Mouse (Mus musculus) midbrain, embryonic 16.5 days (tissue): ENCODE measurements around the gene Ugt1a8. TPM values are rescaled to one million over a fixed set of nuclear protein-coding genes. Genes with fewer than 3 reads are reported as not detected.

Experiments
- ATAC-seq: fragments of 200-750 bp; cut with Nextera tagmentation; 2 replicates; pipeline ENCODE4 v1.8.0; 2017; ENCODE audit warnings: moderate TSS enrichment
- H3K27ac ChIP-seq: fragments of 300-500 bp; sonication (generic); 2 replicates; pipeline ENCODE4 v1.5.1; 2014; ENCODE audit warnings: mild to moderate bottlenecking, low read length, mixed read lengths
- H3K27me3 ChIP-seq: fragments of 300-500 bp; sonication (generic); 2 replicates; pipeline ENCODE4 v1.6.1; 2014; ENCODE audit warnings: low read depth, low read length, mixed read lengths; ENCODE audit not compliant: control insufficient read depth, insufficient read depth
- H3K36me3 ChIP-seq: fragments of 300-500 bp; sonication (generic); 2 replicates; pipeline ENCODE4 v1.6.1; 2014; ENCODE audit warnings: mild to moderate bottlenecking, low read length, moderate library complexity, mixed read lengths; ENCODE audit not compliant: control insufficient read depth, insufficient read depth
- H3K4me1 ChIP-seq: fragments of 300-500 bp; sonication (generic); 2 replicates; pipeline ENCODE4 v1.6.1; 2014; ENCODE audit warnings: mild to moderate bottlenecking, low read length, mixed read lengths; ENCODE audit not compliant: control insufficient read depth, insufficient read depth
- H3K4me2 ChIP-seq: fragments of 300-500 bp; sonication (generic); 2 replicates; pipeline ENCODE4 v1.6.1; 2014; ENCODE audit warnings: mild to moderate bottlenecking, low read length, mixed read lengths
- H3K4me3 ChIP-seq: fragments of 300-500 bp; sonication (generic); 2 replicates; pipeline ENCODE4 v1.5.1; 2014; ENCODE audit warnings: low read depth, mild to moderate bottlenecking, low read length, moderate library complexity, mixed read lengths
- H3K9ac ChIP-seq: fragments of 300-500 bp; sonication (generic); 2 replicates; pipeline ENCODE4 v1.6.1; 2014; ENCODE audit warnings: low read depth, low read length, mixed read lengths
- H3K9me3 ChIP-seq: fragments of 300-500 bp; sonication (generic); replicated peaks from 2 replicates; pipeline ENCODE4 v1.6.1; 2014; ENCODE audit warnings: mild to moderate bottlenecking, low read length, mixed read lengths; ENCODE audit not compliant: control insufficient read depth, poor library complexity, severe bottlenecking
- WGBS: fragments of 180-500 bp; shearing (Covaris S2); extraction: QIAGEN DNeasy Blood & Tissue Kit; methylation state at CpG from one replicate; pipeline ENCODE4 v1.1.7; 2014; 5-methylcytosine and 5-hydroxymethylcytosine counted together
- polyA plus RNA-seq: library from polyadenylated mRNA; unstranded; fragments of >200 nt; fragmentation: Nextera tagmentation; extraction: Ambion mirVana; gene quantifications from 2 replicates; pipeline ENCODE4 v1.2.1, GENCODE M21; 2015

The Ugt1a8 gene
- polyA plus RNA-seq, 1 experiment from 2014 or later, result not detected

DNA sequence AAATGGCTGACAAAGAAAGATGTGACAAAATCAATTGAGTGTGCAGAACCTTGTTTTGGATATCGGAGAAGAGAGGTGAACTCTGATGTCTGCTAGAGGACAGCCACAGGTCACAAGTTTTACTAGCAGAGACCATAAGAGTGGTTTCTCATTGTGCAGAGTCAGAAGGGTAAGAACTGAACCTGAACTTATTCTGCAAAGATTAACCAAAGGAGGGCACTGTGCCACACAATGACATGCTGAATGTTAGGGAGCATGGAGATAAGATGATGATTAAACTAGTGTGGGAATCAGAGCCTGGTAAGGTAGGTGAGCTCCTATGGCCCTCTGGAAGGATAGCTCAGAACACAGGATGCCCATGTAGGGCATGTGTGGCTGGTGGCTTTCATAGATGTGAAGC is 108.1 kb downstream of the Ugt1a8 start:
- H3K9ac ChIP-seq, result no peak overlapping the region
- no peaks in the 10 kb centered on the region for H3K36me3 ChIP-seq
- no peak overlapping the region for H3K27ac ChIP-seq
- no peak overlapping the region for H3K4me3 ChIP-seq
- no peaks in the 10 kb centered on the region for H3K9me3 ChIP-seq
- ATAC-seq, result no peak
- H3K4me1 ChIP-seq, result no peaks in the 10 kb centered on the region
- WGBS, result 89% methylated on average over 1 of the region's 1 CpGs
- H3K4me2 ChIP-seq, result no peak overlapping the region
- H3K27me3 ChIP-seq, result no peaks in the 10 kb centered on the region

DNA sequence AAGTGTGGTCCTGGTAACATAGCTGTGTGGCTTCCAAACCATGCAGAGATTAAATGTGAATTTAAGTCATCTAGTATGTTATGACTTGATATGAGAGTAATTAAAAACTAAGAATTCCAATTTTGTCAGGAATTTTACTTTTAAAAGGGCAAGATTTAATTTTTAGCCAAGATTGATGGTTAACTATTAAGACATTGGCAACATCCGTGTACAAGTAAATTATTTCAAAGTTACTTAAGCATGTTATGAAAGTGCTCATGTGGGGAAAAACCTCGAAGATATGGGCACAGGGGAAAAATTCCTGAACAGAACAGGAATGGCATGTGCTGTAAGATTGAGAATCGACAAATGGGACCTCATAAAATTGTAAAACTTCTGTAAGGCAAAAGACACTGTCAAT is 109.8 kb downstream of the Ugt1a8 start:
- Histone ChIP-seq H3K4me3 (no peak overlapping the region), H3K4me1 (no peaks in the 10 kb centered on the region), H3K4me2 (no peak overlapping the region), H3K9ac (no peak overlapping the region), H3K27me3 (no peaks in the 10 kb centered on the region), H3K36me3 (no peaks in the 10 kb centered on the region), H3K9me3 (no peaks in the 10 kb centered on the region), H3K27ac (no peak overlapping the region)
- WGBS, result 74% methylated on average over 3 of the region's 3 CpGs
- ATAC-seq, result no peak

DNA sequence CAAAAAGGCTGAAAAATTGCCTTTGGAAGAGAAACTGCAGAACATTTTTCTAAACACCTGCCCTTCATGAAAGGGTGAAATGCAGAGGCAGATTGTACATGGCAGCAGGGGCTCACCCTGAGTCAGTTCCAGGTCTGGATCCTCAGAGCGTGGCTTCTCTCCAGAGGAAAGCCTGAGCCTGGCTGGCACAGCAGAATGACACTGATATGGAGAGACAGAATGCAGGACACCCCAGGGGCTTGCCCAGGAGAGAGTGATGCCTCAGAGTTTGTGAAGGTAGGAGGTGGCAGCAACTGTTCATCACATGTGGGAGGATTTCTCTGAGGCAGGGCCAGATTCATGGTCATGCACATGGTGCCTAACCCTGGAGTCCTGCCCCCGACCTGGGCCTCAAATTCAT is 112.4 kb downstream of the Ugt1a8 start:
- H3K9me3 ChIP-seq, result peaks cover 5% of the 10 kb centered on the region; the same call in 1 of the 2 replicates
- no peak for ATAC-seq
- WGBS, result 80% methylated on average over 2 of the region's 2 CpGs

DNA sequence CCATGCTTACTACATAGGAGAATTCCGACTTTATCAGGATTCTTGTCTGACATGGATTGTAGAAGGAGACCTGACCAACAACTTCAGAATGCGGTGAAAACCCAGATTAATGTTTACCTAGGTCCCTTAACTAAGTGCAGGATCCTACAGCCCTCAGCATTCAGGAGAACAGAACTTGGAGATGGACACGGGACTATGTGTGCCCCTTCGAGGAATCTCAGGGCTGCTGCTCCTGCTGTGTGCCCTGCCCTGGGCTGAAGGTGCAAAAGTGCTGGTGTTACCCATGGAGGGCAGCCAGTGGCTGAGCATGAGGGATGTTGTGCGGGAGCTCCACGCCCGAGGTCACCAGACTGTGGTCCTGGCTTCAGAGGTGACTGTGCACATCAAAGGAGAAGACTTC is 112.8 kb downstream of the Ugt1a8 start, which contains the start of gene Ugt1a2:
TSS of gene Ugt1a2 (plus strand) at position 146 of the 400 bp plus-strand sequence.
- 85% methylated on average over 7 of the region's 7 CpGs for WGBS
- H3K4me1 ChIP-seq, result no peaks in the 10 kb centered on the region; the same call in 1 of the 2 replicates

More for the DNA sequence above, 112.4 kb downstream of the Ugt1a8 start:
- Histone ChIP-seq H3K27me3 (no peaks in the 10 kb centered on the region), H3K4me1 (no peaks in the 10 kb centered on the region), H3K36me3 (no peaks in the 10 kb centered on the region), H3K27ac (no peak overlapping the region), H3K4me3 (no peak overlapping the region), H3K4me2 (no peak overlapping the region), H3K9ac (no peak overlapping the region)

DNA sequence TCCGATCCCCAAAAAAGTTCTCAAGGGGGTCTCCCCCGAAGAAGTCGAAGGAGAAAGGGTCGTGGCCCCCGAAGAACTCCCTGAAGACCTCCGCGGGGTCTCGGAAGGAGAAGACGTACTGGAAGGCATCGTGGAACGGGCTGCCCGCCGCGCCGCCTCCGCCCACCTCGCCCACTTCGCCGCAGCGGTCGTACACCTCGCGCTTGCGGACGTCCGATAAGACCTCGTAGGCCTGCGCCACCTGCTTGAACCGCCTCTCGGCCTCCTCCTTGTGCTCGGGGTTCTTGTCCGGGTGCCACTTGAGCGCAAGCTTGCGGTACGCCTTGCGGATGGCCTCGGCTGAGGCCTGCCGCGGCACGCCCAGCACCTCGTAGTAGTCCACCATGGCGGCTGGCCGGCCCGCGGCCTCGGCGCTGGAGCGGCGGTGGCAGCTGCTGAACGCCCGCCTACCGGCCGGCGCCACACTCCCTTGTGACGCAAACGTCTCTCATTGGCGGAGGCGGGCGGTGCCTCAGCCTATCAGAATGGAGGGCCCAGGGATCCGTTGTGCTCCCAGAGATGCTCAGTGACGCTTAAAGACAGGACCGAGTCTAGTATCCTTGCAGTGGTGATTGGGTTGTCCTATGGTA is 117.8 kb downstream of the Ugt1a8 start, which contains the start of gene Dnajb3:
TSS of gene Dnajb3 (minus strand) at position 489 of the 629 bp plus-strand sequence.
- Histone ChIP-seq H3K4me2 (peak within 1 kb of the TSS; percentile 69), H3K27me3 (no peaks in the 10 kb centered on the region), H3K9me3 (peaks cover 5% of the 10 kb centered on the region; the same call in 1 of the 2 replicates), H3K4me3 (peak within 1 kb of the TSS; percentile 53), H3K27ac (peak within 1 kb of the TSS; percentile 50), H3K36me3 (no peaks in the 10 kb centered on the region), H3K9ac (peak within 1 kb of the TSS; percentile 74), H3K4me1 (peaks cover 2% of the 10 kb centered on the region; the same call in 1 of the 2 replicates)
- WGBS, result 6% methylated on average over 59 of the region's 62 CpGs
- peak; percentile 100 for ATAC-seq

More for the DNA sequence above, 112.8 kb downstream of the Ugt1a8 start, which contains the start of gene Ugt1a2:
- no peak within 1 kb of the TSS for H3K4me3 ChIP-seq
- H3K4me2 ChIP-seq, result no peak within 1 kb of the TSS
- ATAC-seq, result no peak
- no peak within 1 kb of the TSS for H3K9ac ChIP-seq
- no peaks in the 10 kb centered on the region for H3K36me3 ChIP-seq
- no peaks in the 10 kb centered on the region for H3K27me3 ChIP-seq
- no peak within 1 kb of the TSS for H3K27ac ChIP-seq
- peaks cover 5% of the 10 kb centered on the region; the same call in 1 of the 2 replicates for H3K9me3 ChIP-seq

DNA sequence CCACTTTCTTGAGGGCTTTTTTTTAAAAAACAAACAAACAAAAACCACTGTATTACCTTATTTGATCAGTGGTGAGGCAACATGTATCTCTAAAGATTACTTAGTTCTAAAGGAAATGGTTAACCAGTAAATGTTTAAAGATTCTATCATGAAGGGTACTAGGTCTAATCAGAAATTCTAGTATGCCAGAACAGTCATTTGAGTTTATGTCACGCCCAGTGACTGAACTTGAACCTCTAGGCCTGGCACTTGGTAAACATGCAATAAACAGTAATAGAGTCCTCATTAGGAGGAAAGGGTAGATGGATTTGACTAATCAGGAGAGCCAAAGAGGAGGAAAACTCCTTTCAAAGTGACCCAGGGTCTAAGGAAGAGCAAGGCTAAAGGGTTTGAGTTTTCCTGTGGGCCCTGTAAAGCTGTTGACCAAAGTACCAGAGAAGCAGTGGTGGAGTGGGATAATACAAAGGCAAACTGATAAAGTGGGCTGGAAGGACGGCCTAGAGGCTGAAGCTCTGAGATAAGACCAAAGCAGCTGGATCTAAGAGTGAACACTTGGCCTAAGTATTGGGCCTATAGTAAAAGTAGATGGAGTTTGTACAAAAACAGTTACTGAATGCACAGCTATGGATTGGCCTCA is 119.3 kb downstream of the Ugt1a8 start:
- Histone ChIP-seq H3K27me3 (no peaks in the 10 kb centered on the region), H3K4me1 (peaks cover 2% of the 10 kb centered on the region; the same call in 1 of the 2 replicates), H3K9ac (no peak overlapping the region), H3K4me3 (no peak overlapping the region), H3K36me3 (no peaks in the 10 kb centered on the region), H3K9me3 (peaks cover 13% of the 10 kb centered on the region), H3K27ac (no peak overlapping the region), H3K4me2 (no peak overlapping the region)
- no peak for ATAC-seq
- whole genome bisulfite sequencing, result 84% methylated on average over 2 of the region's 2 CpGs

DNA sequence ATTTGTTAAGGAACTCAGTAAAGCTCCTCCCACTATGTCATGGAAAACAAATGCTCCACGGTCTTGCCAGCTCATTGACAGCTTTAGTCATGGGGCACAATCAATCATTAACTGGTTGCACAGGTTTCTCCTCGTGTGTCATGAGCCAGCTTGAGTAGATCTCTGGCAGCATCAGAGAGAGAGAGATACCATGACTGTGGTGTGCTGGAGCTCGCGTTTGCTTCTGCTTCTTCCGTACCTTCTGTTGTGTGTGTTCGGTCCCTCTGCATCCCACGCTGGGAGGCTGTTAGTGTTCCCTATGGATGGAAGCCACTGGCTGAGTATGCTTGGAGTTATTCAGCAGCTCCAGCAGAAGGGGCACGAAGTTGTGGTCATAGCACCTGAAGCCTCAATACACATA is 124.2 kb downstream of the Ugt1a8 start, which contains the start of gene Ugt1a1:
TSS of gene Ugt1a1 (plus strand) at position 148 of the 400 bp plus-strand sequence.
- Histone ChIP-seq H3K36me3 (no peaks in the 10 kb centered on the region), H3K4me3 (no peak within 1 kb of the TSS), H3K4me1 (no peaks in the 10 kb centered on the region), H3K9me3 (peaks cover 52% of the 10 kb centered on the region), H3K9ac (no peak within 1 kb of the TSS), H3K27ac (no peak within 1 kb of the TSS), H3K27me3 (no peaks in the 10 kb centered on the region), H3K4me2 (no peak within 1 kb of the TSS)
- 69% methylated on average over 8 of the region's 8 CpGs for WGBS
- ATAC-seq, result peak; percentile 34; the same call in 1 of the 2 replicates

DNA sequence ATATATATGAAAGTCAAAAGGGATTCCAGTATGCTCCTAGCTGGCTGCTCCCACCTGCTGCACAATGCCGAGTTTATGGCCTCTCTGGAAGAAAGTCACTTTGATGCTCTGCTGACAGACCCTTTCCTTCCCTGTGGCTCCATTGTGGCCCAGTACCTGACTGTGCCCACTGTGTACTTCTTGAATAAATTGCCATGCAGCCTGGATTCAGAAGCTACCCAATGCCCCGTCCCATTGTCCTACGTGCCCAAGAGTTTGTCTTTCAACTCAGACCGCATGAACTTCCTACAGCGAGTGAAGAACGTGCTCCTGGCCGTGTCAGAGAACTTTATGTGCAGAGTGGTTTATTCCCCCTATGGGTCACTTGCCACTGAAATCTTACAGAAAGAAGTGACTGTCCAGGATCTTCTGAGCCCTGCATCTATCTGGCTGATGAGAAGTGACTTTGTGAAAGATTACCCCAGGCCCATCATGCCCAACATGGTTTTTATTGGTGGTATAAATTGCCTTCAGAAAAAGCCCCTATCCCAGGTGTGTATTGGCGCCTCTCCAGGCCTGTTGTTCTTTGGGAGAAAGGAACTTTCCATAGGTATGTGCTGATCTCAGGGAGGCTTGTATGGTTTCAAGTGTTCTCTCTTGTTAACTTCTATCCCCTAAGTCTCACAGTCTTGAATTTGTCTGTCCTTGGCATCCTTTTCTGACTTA is 124.9 kb downstream of the Ugt1a8 start:
- H3K4me3 ChIP-seq, result no peak overlapping the region
- no peak overlapping the region for H3K9ac ChIP-seq
- WGBS, result 60% methylated on average over 8 of the region's 8 CpGs
- H3K4me2 ChIP-seq, result no peak overlapping the region
- ATAC-seq, result 0 out of 2 replicates have a peak, but pooled peaks have one; percentile 18
- H3K4me1 ChIP-seq, result no peaks in the 10 kb centered on the region
- no peaks in the 10 kb centered on the region for H3K36me3 ChIP-seq
- no peaks in the 10 kb centered on the region for H3K27me3 ChIP-seq
- peaks cover 59% of the 10 kb centered on the region for H3K9me3 ChIP-seq
- H3K27ac ChIP-seq, result no peak overlapping the region
